Mouse (Mus musculus) small intestine, adult 2 months (tissue): Measurements from ENCODE around the gene Padi3. TPM values are rescaled to one million over a fixed set of nuclear protein-coding genes. Genes with fewer than 3 reads are reported as not detected.

Experiments
- H3K27ac ChIP-seq: fragments of 200-500 bp; 2 replicates; pipeline ENCODE4 v1.5.1; 2012; ENCODE audit warnings: low read depth, low read length, control low read depth, inconsistent platforms; ENCODE audit not compliant: insufficient read depth
- H3K27me3 ChIP-seq: fragments of 200-500 bp; 2 replicates; pipeline ENCODE4 v1.6.1; 2012; ENCODE audit warnings: mild to moderate bottlenecking, moderate library complexity, low read length, inconsistent platforms; ENCODE audit not compliant: control insufficient read depth, insufficient read depth
- H3K36me3 ChIP-seq: fragments of 200-500 bp; 2 replicates; pipeline ENCODE4 v1.6.1; 2012; ENCODE audit warnings: mild to moderate bottlenecking, low read length, control low read depth, inconsistent platforms; ENCODE audit not compliant: control insufficient read depth, insufficient read depth
- H3K4me1 ChIP-seq: fragments of 200-500 bp; 2 replicates; pipeline ENCODE4 v1.6.1; 2012; ENCODE audit warnings: low read length, inconsistent platforms, mixed read lengths; ENCODE audit not compliant: control insufficient read depth, insufficient read depth, insufficient read length
- H3K4me3 ChIP-seq: fragments of 200-500 bp; 2 replicates; pipeline ENCODE4 v1.5.1; 2012; ENCODE audit warnings: low read depth, mild to moderate bottlenecking, control low read depth, inconsistent platforms, low read length, moderate library complexity
- CTCF ChIP-seq: fragments of 200-500 bp; IDR thresholded peaks from 2 replicates; pipeline ENCODE4 v1.5.1; 2012; ENCODE audit warnings: low read depth, mild to moderate bottlenecking, control low read depth, inconsistent platforms, low read length, moderate library complexity, mixed read lengths; ENCODE audit not compliant: insufficient replicate concordance, insufficient read length; ENCODE audit errors: extremely low read depth
- POLR2A ChIP-seq: fragments of 200-500 bp; IDR thresholded peaks from 2 replicates; pipeline ENCODE4 v1.6.1; 2012; ENCODE audit warnings: low read depth, mild to moderate bottlenecking, control low read depth, inconsistent platforms, low read length, moderate library complexity
- WGBS: fragments of 180-500 bp; shearing (Covaris S2); methylation state at CpG from one replicate; pipeline ENCODE4 v1.1.7; 2018; 5-methylcytosine and 5-hydroxymethylcytosine counted together
- polyA plus RNA-seq: library from polyadenylated mRNA; depleted of rRNA; stranded (reverse); fragments of >200 nt; gene quantifications from 2 replicates; pipeline ENCODE4 v1.2.3, GENCODE M21; 2012

The Padi3 gene
- polyA plus RNA-seq, 1 experiment, result not detected

DNA sequence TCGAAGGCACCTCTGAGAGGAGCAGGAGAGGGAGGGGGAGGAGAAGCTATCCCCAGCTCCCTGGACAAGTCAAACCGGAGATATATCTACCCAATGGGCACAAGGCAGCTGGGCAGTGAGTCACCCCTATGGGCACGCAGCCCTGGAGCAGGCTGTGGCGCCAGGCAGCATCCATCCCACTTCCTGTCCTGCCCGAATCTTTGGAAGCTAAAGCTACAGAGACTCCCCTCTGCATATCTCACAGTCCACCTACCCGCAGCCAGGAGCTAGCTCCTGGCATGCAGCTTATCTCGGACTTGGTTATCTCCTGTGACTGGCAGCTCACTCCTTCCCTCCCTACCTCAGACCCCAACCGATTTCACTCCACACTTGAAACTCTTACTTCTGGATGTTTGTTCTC is 1.3 kb downstream of the Padi3 start:
- Histone ChIP-seq H3K4me3 (no peak overlapping the region), H3K4me1 (peaks cover 4% of the 10 kb centered on the region), H3K36me3 (no peaks in the 10 kb centered on the region), H3K27me3 (no peaks in the 10 kb centered on the region), H3K27ac (no peak overlapping the region)
- TF ChIP-seq CTCF, result no peak
- TF ChIP-seq POLR2A, result no peak
- WGBS, result 37% methylated on average over 8 of the region's 8 CpGs

DNA sequence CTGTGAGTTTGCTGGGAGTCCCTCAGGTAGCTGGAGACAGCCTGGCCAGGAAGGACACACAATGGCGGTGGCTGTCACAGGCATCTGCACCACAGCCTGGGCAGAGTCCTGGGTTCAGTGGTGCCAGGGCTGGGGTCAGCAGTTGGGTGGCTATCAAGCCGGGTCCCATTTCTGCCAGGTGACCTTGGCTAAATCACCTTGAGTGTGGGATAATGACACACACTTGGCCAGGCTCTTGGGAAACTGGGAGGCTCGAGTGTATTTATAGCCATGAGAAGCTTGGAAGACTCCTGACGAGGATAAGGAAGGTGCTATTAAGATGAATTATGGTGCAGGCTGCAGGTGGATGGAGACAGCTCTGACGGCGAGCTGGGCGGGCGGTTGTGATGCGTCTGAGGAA is 5.8 kb downstream of the Padi3 start:
- no peak for TF ChIP-seq POLR2A
- no peak for TF ChIP-seq CTCF
- Histone ChIP-seq H3K4me3 (no peak overlapping the region), H3K4me1 (no peaks in the 10 kb centered on the region), H3K27me3 (no peaks in the 10 kb centered on the region), H3K36me3 (no peaks in the 10 kb centered on the region), H3K27ac (no peak overlapping the region)
- 54% methylated on average over 9 of the region's 9 CpGs for WGBS

DNA sequence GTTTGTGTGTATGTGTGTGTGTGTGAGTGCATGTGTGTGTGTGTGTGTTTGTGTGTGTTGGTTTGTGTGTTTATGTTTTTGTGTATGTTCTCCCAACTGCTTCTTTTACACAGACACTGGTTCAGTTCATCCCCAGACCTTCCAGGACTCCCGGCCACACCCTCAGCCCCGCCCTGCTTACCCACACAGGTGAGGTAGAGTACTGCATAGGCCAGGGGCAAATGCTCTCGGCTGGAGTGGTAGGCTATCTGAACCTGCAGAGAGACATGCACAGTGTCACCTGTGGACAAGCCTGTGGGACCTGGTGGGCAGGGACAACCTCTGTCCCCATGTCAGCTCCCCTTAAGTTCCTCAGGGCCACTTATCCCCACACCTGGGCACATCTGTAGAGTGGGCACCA is 9.1 kb downstream of the Padi3 start:
- TF ChIP-seq CTCF, result no peak
- TF ChIP-seq POLR2A, result no peak
- 39% methylated on average over 3 of the region's 3 CpGs for WGBS

GRCm38 (mm10) chr4:140796786-140797185 is 13.7 kb downstream of the Padi3 start:
- Histone ChIP-seq H3K4me3 (no peak overlapping the region), H3K4me1 (no peaks in the 10 kb centered on the region), H3K36me3 (no peaks in the 10 kb centered on the region), H3K27ac (no peak overlapping the region), H3K27me3 (0 out of 2 replicates have a peak, but pooled peaks cover 2% of the 10 kb centered on the region)
- 68% methylated on average over 3 of the region's 3 CpGs for WGBS
- TF ChIP-seq CTCF (no peak), POLR2A (no peak)

More for the DNA sequence above, 9.1 kb downstream of the Padi3 start:
- H3K27me3 ChIP-seq, result 0 out of 2 replicates have a peak, but pooled peaks cover 2% of the 10 kb centered on the region
- no peaks in the 10 kb centered on the region for H3K4me1 ChIP-seq
- no peaks in the 10 kb centered on the region for H3K36me3 ChIP-seq
- no peak overlapping the region for H3K4me3 ChIP-seq
- H3K27ac ChIP-seq, result no peak overlapping the region

GRCm38 (mm10) chr4:140794678-140795077 is 15.8 kb downstream of the Padi3 start:
- Histone ChIP-seq H3K27me3 (0 out of 2 replicates have a peak, but pooled peaks cover 2% of the 10 kb centered on the region), H3K27ac (no peak overlapping the region), H3K4me3 (no peak overlapping the region), H3K36me3 (no peaks in the 10 kb centered on the region), H3K4me1 (no peaks in the 10 kb centered on the region)
- TF ChIP-seq POLR2A, result no peak
- no peak for TF ChIP-seq CTCF
- WGBS, result 87% methylated on average over 9 of the region's 9 CpGs

DNA sequence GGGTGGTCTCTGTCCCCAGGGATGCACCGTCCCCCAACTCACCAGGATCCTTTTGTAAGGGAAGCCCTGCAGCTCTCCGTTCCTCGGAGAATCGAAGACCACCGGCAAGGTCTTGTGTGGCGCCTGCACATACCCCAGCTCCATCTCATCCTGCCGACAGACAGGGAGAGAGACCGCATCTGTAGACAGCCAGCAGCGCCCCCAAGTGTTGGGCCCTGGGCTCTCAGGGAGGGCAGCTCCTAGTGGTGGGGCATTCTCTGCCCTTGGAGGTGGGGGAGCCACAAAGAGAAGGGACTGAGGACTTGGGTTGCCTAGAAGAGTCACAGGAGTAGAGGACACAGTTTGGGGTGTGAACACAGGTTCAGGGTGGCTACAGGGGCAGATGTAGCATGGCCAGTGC is 16.7 kb downstream of the Padi3 start:
- 70% methylated on average over 9 of the region's 9 CpGs for WGBS
- Histone ChIP-seq H3K4me1 (no peaks in the 10 kb centered on the region), H3K27me3 (no peaks in the 10 kb centered on the region), H3K27ac (no peak overlapping the region), H3K4me3 (no peak overlapping the region), H3K36me3 (no peaks in the 10 kb centered on the region)
- TF ChIP-seq POLR2A (no peak), CTCF (no peak)

- no peak overlapping the region for H3K27ac ChIP-seq
- H3K36me3 ChIP-seq, result no peaks in the 10 kb centered on the region
- H3K4me3 ChIP-seq, result no peak overlapping the region
- H3K4me1 ChIP-seq, result no peaks in the 10 kb centered on the region
- 46% methylated on average over 7 of the region's 7 CpGs for WGBS
- no peak for TF ChIP-seq POLR2A
- TF ChIP-seq CTCF, result no peak
- H3K27me3 ChIP-seq, result no peaks in the 10 kb centered on the region
Observed at GRCm38 (mm10) chr4:140792584-140792983, 17.9 kb downstream of the Padi3 start.
